Mouse (Mus musculus) neural tube, embryonic 13.5 days (tissue): ENCODE measurements around the gene Pde10a. TPM values are rescaled to one million over a fixed set of nuclear protein-coding genes. Genes with fewer than 3 reads are reported as not detected.
"Not testable (repeated sequence)": the region's sequence is repeated elsewhere in the genome, so short reads cannot be mapped to it uniquely, and the experiment has no call there.

ENCODE experiments used
- ATAC-seq: fragments of 200-750 bp; cut with Nextera tagmentation; 2 replicates; pipeline ENCODE4 v1.8.0; 2017; ENCODE audit warnings: low read depth, mild to moderate bottlenecking, moderate TSS enrichment, moderate library complexity
- H3K27ac ChIP-seq: fragments of 300-500 bp; sonication (generic); replicated peaks from 2 replicates; pipeline ENCODE4 v1.5.1; 2015; ENCODE audit warnings: moderate library complexity, mild to moderate bottlenecking, inconsistent platforms
- H3K27me3 ChIP-seq: fragments of 300-500 bp; sonication (generic); 2 replicates; pipeline ENCODE4 v1.6.1; 2015; ENCODE audit warnings: mild to moderate bottlenecking, inconsistent platforms
- H3K36me3 ChIP-seq: fragments of 300-500 bp; sonication (generic); 2 replicates; pipeline ENCODE4 v1.6.1; 2015; ENCODE audit warnings: mild to moderate bottlenecking, inconsistent platforms
- H3K4me1 ChIP-seq: fragments of 300-500 bp; sonication (generic); replicated peaks from 2 replicates; pipeline ENCODE4 v1.6.1; 2015; ENCODE audit warnings: inconsistent platforms
- H3K4me2 ChIP-seq: fragments of 300-500 bp; sonication (generic); 2 replicates; pipeline ENCODE4 v1.6.1; 2015; ENCODE audit warnings: inconsistent platforms, mild to moderate bottlenecking, moderate library complexity
- H3K4me3 ChIP-seq: fragments of 300-500 bp; sonication (generic); 2 replicates; pipeline ENCODE4 v1.5.1; 2015; ENCODE audit warnings: mild to moderate bottlenecking, inconsistent platforms
- H3K9ac ChIP-seq: fragments of 300-500 bp; sonication (generic); 2 replicates; pipeline ENCODE4 v1.6.1; 2015; ENCODE audit warnings: moderate library complexity, mild to moderate bottlenecking, inconsistent platforms
- H3K9me3 ChIP-seq: fragments of 300-500 bp; sonication (generic); 2 replicates; pipeline ENCODE4 v1.6.1; 2016; ENCODE audit warnings: inconsistent platforms
- WGBS: fragments of 180-500 bp; shearing (Covaris S2); methylation state at CpG from one replicate; pipeline ENCODE4 v1.1.7; 2015; 5-methylcytosine and 5-hydroxymethylcytosine counted together
- polyA plus RNA-seq: library from polyadenylated mRNA; unstranded; fragments of >200 nt; fragmentation: Nextera tagmentation; extraction: Ambion mirVana; gene quantifications from 2 replicates; pipeline ENCODE4 v1.2.1, GENCODE M21; 2015

Pde10a gene
- polyA plus RNA-seq, 1 experiment from 2014 or later = 10.7 TPM

- no peak overlapping the region for H3K4me3 ChIP-seq
- 53% methylated on average over 3 of the region's 3 CpGs for WGBS
These were observed 162.9 kb downstream of the Pde10a start for GRCm38 (mm10) chr17:8688096-8688495.

GRCm38 (mm10) chr17:8698265-8698664, 173.1 kb downstream of the Pde10a start:
- H3K4me3 ChIP-seq = no peak overlapping the region
- H3K9ac ChIP-seq = no peak overlapping the region
- 50% methylated on average over 1 of the region's 1 CpGs for WGBS
- no peak for ATAC-seq
- no peaks in the 10 kb centered on the region for H3K27me3 ChIP-seq
- H3K9me3 ChIP-seq = no peaks in the 10 kb centered on the region
- no peak overlapping the region for H3K27ac ChIP-seq
- no peaks in the 10 kb centered on the region for H3K36me3 ChIP-seq
- H3K4me2 ChIP-seq = no peak overlapping the region
- H3K4me1 ChIP-seq = no peaks in the 10 kb centered on the region

More at GRCm38 (mm10) chr17:8688096-8688495, 162.9 kb downstream of the Pde10a start:
- Histone ChIP-seq H3K4me1 (no peaks in the 10 kb centered on the region), H3K9ac (no peak overlapping the region), H3K4me2 (no peak overlapping the region), H3K27me3 (no peaks in the 10 kb centered on the region), H3K9me3 (no peaks in the 10 kb centered on the region), H3K27ac (no peak overlapping the region), H3K36me3 (no peaks in the 10 kb centered on the region)
- ATAC-seq = no peak

- no peaks in the 10 kb centered on the region for H3K36me3 ChIP-seq
- no peak overlapping the region for H3K27ac ChIP-seq
- no peak overlapping the region for H3K4me2 ChIP-seq
- no peaks in the 10 kb centered on the region for H3K27me3 ChIP-seq
- H3K9me3 ChIP-seq = no peaks in the 10 kb centered on the region
- no peak overlapping the region for H3K4me3 ChIP-seq
- no peaks in the 10 kb centered on the region for H3K4me1 ChIP-seq
- ATAC-seq = no peak
- 71% methylated on average over 3 of the region's 3 CpGs for WGBS
- no peak overlapping the region for H3K9ac ChIP-seq
These were observed 173.6 kb downstream of the Pde10a start for GRCm38 (mm10) chr17:8698793-8699192.

GRCm38 (mm10) chr17:8701096-8701495, 175.9 kb downstream of the Pde10a start:
- Histone ChIP-seq H3K4me2 (no peak overlapping the region), H3K9ac (no peak overlapping the region), H3K27ac (no peak overlapping the region), H3K4me3 (no peak overlapping the region), H3K36me3 (no peaks in the 10 kb centered on the region), H3K9me3 (no peaks in the 10 kb centered on the region), H3K27me3 (no peaks in the 10 kb centered on the region), H3K4me1 (no peaks in the 10 kb centered on the region)
- 72% methylated on average over 7 of the region's 7 CpGs for WGBS
- ATAC-seq = no peak

GRCm38 (mm10) chr17:8702503-8702902, 177.3 kb downstream of the Pde10a start:
- Histone ChIP-seq H3K9ac (no peak overlapping the region), H3K9me3 (no peaks in the 10 kb centered on the region), H3K27ac (no peak overlapping the region), H3K27me3 (no peaks in the 10 kb centered on the region), H3K36me3 (no peaks in the 10 kb centered on the region), H3K4me3 (no peak overlapping the region), H3K4me1 (no peaks in the 10 kb centered on the region), H3K4me2 (no peak overlapping the region)
- 82% methylated on average over 5 of the region's 5 CpGs for WGBS
- no peak for ATAC-seq

GRCm38 (mm10) chr17:8708006-8708405, 182.8 kb downstream of the Pde10a start:
- Histone ChIP-seq H3K27me3 (no peaks in the 10 kb centered on the region), H3K4me2 (no peak overlapping the region), H3K36me3 (no peaks in the 10 kb centered on the region), H3K27ac (no peak overlapping the region), H3K4me1 (no peaks in the 10 kb centered on the region), H3K9ac (no peak overlapping the region), H3K9me3 (no peaks in the 10 kb centered on the region; the same call in 1 of the 2 replicates), H3K4me3 (no peak overlapping the region)
- no peak for ATAC-seq

GRCm38 (mm10) chr17:8712734-8713133, 187.6 kb downstream of the Pde10a start:
- WGBS = 91% methylated on average over 2 of the region's 2 CpGs
- not testable (repeated sequence) for H3K27me3 ChIP-seq, H3K27ac ChIP-seq, H3K36me3 ChIP-seq, H3K4me3 ChIP-seq, H3K9me3 ChIP-seq, H3K4me2 ChIP-seq, H3K4me1 ChIP-seq, H3K9ac ChIP-seq, ATAC-seq

GRCm38 (mm10) chr17:8720961-8721360, 195.8 kb downstream of the Pde10a start:
- Histone ChIP-seq H3K9me3 (no peaks in the 10 kb centered on the region), H3K27ac (no peak overlapping the region), H3K4me3 (no peak overlapping the region), H3K36me3 (no peaks in the 10 kb centered on the region), H3K4me2 (no peak overlapping the region), H3K27me3 (no peaks in the 10 kb centered on the region), H3K9ac (no peak overlapping the region), H3K4me1 (0 out of 2 replicates have a peak, but pooled peaks cover 6% of the 10 kb centered on the region)
- WGBS = 67% methylated on average over 10 of the region's 10 CpGs
- ATAC-seq = no peak

GRCm38 (mm10) chr17:8724464-8724974, 199.3 kb downstream of the Pde10a start:
- WGBS = 85% methylated on average over 8 of the region's 8 CpGs
- Histone ChIP-seq H3K27ac (no peak overlapping the region), H3K9ac (no peak overlapping the region), H3K9me3 (no peaks in the 10 kb centered on the region), H3K36me3 (no peaks in the 10 kb centered on the region), H3K4me2 (no peak overlapping the region), H3K4me3 (no peak overlapping the region), H3K27me3 (no peaks in the 10 kb centered on the region), H3K4me1 (0 out of 2 replicates have a peak, but pooled peaks cover 6% of the 10 kb centered on the region)
- no peak for ATAC-seq

GRCm38 (mm10) chr17:8728646-8729045, 203.5 kb downstream of the Pde10a start:
- H3K9ac ChIP-seq = no peak overlapping the region
- H3K4me3 ChIP-seq = no peak overlapping the region
- no peaks in the 10 kb centered on the region for H3K36me3 ChIP-seq
- no peaks in the 10 kb centered on the region for H3K27me3 ChIP-seq
- H3K4me1 ChIP-seq = no peaks in the 10 kb centered on the region
- H3K4me2 ChIP-seq = no peak overlapping the region
- H3K9me3 ChIP-seq = no peaks in the 10 kb centered on the region
- 48% methylated on average over 7 of the region's 7 CpGs for WGBS
- H3K27ac ChIP-seq = no peak overlapping the region
- ATAC-seq = no peak

GRCm38 (mm10) chr17:8729808-8730207, 204.6 kb downstream of the Pde10a start:
- H3K4me1 ChIP-seq = no peaks in the 10 kb centered on the region
- WGBS = 83% methylated on average over 7 of the region's 7 CpGs
- H3K27me3 ChIP-seq = no peaks in the 10 kb centered on the region
- H3K9ac ChIP-seq = no peak overlapping the region
- no peaks in the 10 kb centered on the region for H3K9me3 ChIP-seq
- H3K27ac ChIP-seq = no peak overlapping the region
- ATAC-seq = no peak
- no peak overlapping the region for H3K4me3 ChIP-seq
- H3K36me3 ChIP-seq = no peaks in the 10 kb centered on the region
- H3K4me2 ChIP-seq = no peak overlapping the region

- H3K9ac ChIP-seq = no peak overlapping the region
- 64% methylated on average over 6 of the region's 6 CpGs for WGBS
- H3K4me2 ChIP-seq = no peak overlapping the region
- no peaks in the 10 kb centered on the region for H3K4me1 ChIP-seq
- no peaks in the 10 kb centered on the region for H3K9me3 ChIP-seq
- ATAC-seq = no peak
- H3K27me3 ChIP-seq = no peaks in the 10 kb centered on the region
- H3K27ac ChIP-seq = no peak overlapping the region
- H3K36me3 ChIP-seq = no peaks in the 10 kb centered on the region
- no peak overlapping the region for H3K4me3 ChIP-seq
These were observed 205.9 kb downstream of the Pde10a start for GRCm38 (mm10) chr17:8731073-8731472.

- no peaks in the 10 kb centered on the region for H3K36me3 ChIP-seq
- no peaks in the 10 kb centered on the region for H3K4me1 ChIP-seq
- no peak overlapping the region for H3K4me2 ChIP-seq
- no peak overlapping the region for H3K9ac ChIP-seq
- WGBS = 55% methylated on average over 6 of the region's 6 CpGs
- no peak overlapping the region for H3K4me3 ChIP-seq
- no peaks in the 10 kb centered on the region for H3K9me3 ChIP-seq
- H3K27ac ChIP-seq = no peak overlapping the region
- no peaks in the 10 kb centered on the region for H3K27me3 ChIP-seq
- no peak for ATAC-seq
These were observed 211.1 kb downstream of the Pde10a start for GRCm38 (mm10) chr17:8736259-8736658.
